Mouse (Mus musculus) spleen, adult 2 months (tissue): Measurements from ENCODE around the gene Gm20388. TPM values are rescaled to one million over a fixed set of nuclear protein-coding genes. Genes with fewer than 3 reads are reported as not detected.

Source experiments
- DNase-seq, 2 experiments: peaks; one replicate each; pipeline versions ENCODE4 v3.0.0 to v3.0.0-alpha.2; 2012 to 2021; ENCODE audit warnings: low spot score in 2 of 2, low read depth in 1 of 2
- H3K27ac ChIP-seq: fragments of 200-500 bp; 2 replicates; pipeline ENCODE4 v1.5.1; 2012; ENCODE audit warnings: low read length, inconsistent platforms; ENCODE audit not compliant: insufficient read depth
- H3K27me3 ChIP-seq: fragments of 200-500 bp; 2 replicates; pipeline ENCODE4 v1.6.1; 2012; ENCODE audit warnings: mild to moderate bottlenecking, moderate library complexity, low read length, inconsistent platforms; ENCODE audit not compliant: control insufficient read depth, insufficient read depth
- H3K36me3 ChIP-seq: fragments of 200-500 bp; 2 replicates; pipeline ENCODE4 v1.6.1; 2012; ENCODE audit warnings: mild to moderate bottlenecking, low read length, inconsistent platforms; ENCODE audit not compliant: control insufficient read depth, insufficient read depth
- H3K4me1 ChIP-seq: fragments of 200-500 bp; 2 replicates; pipeline ENCODE4 v1.6.1; 2011; ENCODE audit warnings: inconsistent platforms; ENCODE audit not compliant: control insufficient read depth, insufficient read depth, insufficient read length
- H3K4me3 ChIP-seq: fragments of 200-500 bp; 2 replicates; pipeline ENCODE4 v1.5.1; 2011; ENCODE audit warnings: mild to moderate bottlenecking, inconsistent platforms; ENCODE audit not compliant: insufficient read depth, insufficient read length; ENCODE audit errors: extremely low read depth
- CTCF ChIP-seq: fragments of 200-500 bp; IDR thresholded peaks from 2 replicates; pipeline ENCODE4 v1.5.1; 2011; ENCODE audit warnings: mild to moderate bottlenecking, inconsistent platforms; ENCODE audit not compliant: insufficient read depth, insufficient read length, insufficient replicate concordance; ENCODE audit errors: extremely low read depth
- POLR2A ChIP-seq: fragments of 200-500 bp; IDR thresholded peaks from 2 replicates; pipeline ENCODE4 v1.6.1; 2011; ENCODE audit warnings: low read depth, low read length, inconsistent platforms
- WGBS: fragments of 180-500 bp; shearing (Covaris S2); methylation state at CpG from one replicate; pipeline ENCODE4 v1.1.7; 2018; 5-methylcytosine and 5-hydroxymethylcytosine counted together
- polyA plus RNA-seq: library from polyadenylated mRNA; depleted of rRNA; stranded (reverse); fragments of >200 nt; gene quantifications from 2 replicates; pipeline ENCODE4 v1.2.3, GENCODE M21; 2012

Gm20388 gene
- polyA plus RNA-seq, 1 experiment, result 26.1 TPM

GRCm38 (mm10) chr8:120520287-120520686, 609.6 kb downstream of the Gm20388 start:
- H3K36me3 ChIP-seq, result no peaks in the 10 kb centered on the region
- H3K4me1 ChIP-seq, result no peaks in the 10 kb centered on the region
- no peaks in the 10 kb centered on the region for H3K27me3 ChIP-seq
- no peak for DNase-seq
- no peak overlapping the region for H3K4me3 ChIP-seq
- no peak overlapping the region for H3K27ac ChIP-seq
- 89% methylated on average over 15 of the region's 15 CpGs for WGBS
- TF ChIP-seq POLR2A, result no peak
- no peak for TF ChIP-seq CTCF

GRCm38 (mm10) chr8:120520707-120521590, 610.3 kb downstream of the Gm20388 start:
- H3K27ac ChIP-seq, result no peak overlapping the region
- 86% methylated on average over 20 of the region's 20 CpGs for WGBS
- no peaks in the 10 kb centered on the region for H3K4me1 ChIP-seq
- H3K27me3 ChIP-seq, result no peaks in the 10 kb centered on the region
- no peak for TF ChIP-seq CTCF
- TF ChIP-seq POLR2A, result no peak
- DNase-seq, result no peak
- no peaks in the 10 kb centered on the region for H3K36me3 ChIP-seq
- H3K4me3 ChIP-seq, result no peak overlapping the region

- Histone ChIP-seq H3K4me1 (peaks cover under 1% of the 10 kb centered on the region; the same call in 1 of the 2 replicates), H3K4me3 (no peak overlapping the region), H3K27me3 (no peaks in the 10 kb centered on the region), H3K36me3 (no peaks in the 10 kb centered on the region), H3K27ac (no peak overlapping the region)
- TF ChIP-seq POLR2A (no peak), CTCF (no peak)
- WGBS, result 88% methylated on average over 6 of the region's 7 CpGs
- no peak for DNase-seq
Observed at GRCm38 (mm10) chr8:120521591-120521965, 610.9 kb downstream of the Gm20388 start.

- no peak for DNase-seq
- 81% methylated on average over 7 of the region's 7 CpGs for WGBS
- H3K36me3 ChIP-seq, result no peaks in the 10 kb centered on the region
- TF ChIP-seq POLR2A, result no peak
- no peak for TF ChIP-seq CTCF
- H3K27me3 ChIP-seq, result no peaks in the 10 kb centered on the region
- H3K4me1 ChIP-seq, result peaks cover 3% of the 10 kb centered on the region; the same call in 1 of the 2 replicates
- H3K27ac ChIP-seq, result no peak overlapping the region
- H3K4me3 ChIP-seq, result no peak overlapping the region
Observed at GRCm38 (mm10) chr8:120523641-120524040, 613.0 kb downstream of the Gm20388 start.

- Histone ChIP-seq H3K4me1 (peaks cover 6% of the 10 kb centered on the region; the same call in 1 of the 2 replicates), H3K27ac (no peak overlapping the region), H3K36me3 (no peaks in the 10 kb centered on the region), H3K27me3 (no peaks in the 10 kb centered on the region), H3K4me3 (no peak overlapping the region)
- no peak for DNase-seq
- TF ChIP-seq POLR2A, result no peak
- TF ChIP-seq CTCF, result no peak
- WGBS, result 85% methylated on average over 1 of the region's 1 CpGs
Observed at GRCm38 (mm10) chr8:120525135-120525534, 614.5 kb downstream of the Gm20388 start.

- Histone ChIP-seq H3K27ac (no peak overlapping the region), H3K27me3 (no peaks in the 10 kb centered on the region), H3K36me3 (no peaks in the 10 kb centered on the region), H3K4me1 (peaks cover 6% of the 10 kb centered on the region; the same call in 1 of the 2 replicates), H3K4me3 (no peak overlapping the region)
- no peak for DNase-seq
- no peak for TF ChIP-seq CTCF
- TF ChIP-seq POLR2A, result no peak
- 85% methylated on average over 6 of the region's 6 CpGs for WGBS
Observed at GRCm38 (mm10) chr8:120525832-120526231, 615.2 kb downstream of the Gm20388 start.

- TF ChIP-seq POLR2A (no peak), CTCF (no peak)
- DNase-seq, result no peak
- Histone ChIP-seq H3K27ac (no peak overlapping the region), H3K4me3 (no peak overlapping the region), H3K36me3 (no peaks in the 10 kb centered on the region), H3K4me1 (peaks cover 9% of the 10 kb centered on the region; the same call in 1 of the 2 replicates), H3K27me3 (no peaks in the 10 kb centered on the region)
- 11% methylated on average over 4 of the region's 4 CpGs for WGBS
Observed at GRCm38 (mm10) chr8:120526577-120526976, 615.9 kb downstream of the Gm20388 start.
